Mouse (Mus musculus) ovary, postnatal 14 days (tissue): ENCODE measurements around the gene Zbtb16.

ENCODE experiments used
- DNase-seq: peaks from one replicate; pipeline ENCODE4 v3.0.0; 2022; ENCODE audit warnings: low spot score

The Zbtb16 gene

GRCm38 (mm10) chr9:48744451-48744850 lies 91.6 kb downstream of the Zbtb16 start:
- no peak for DNase-seq

- no peak for DNase-seq
Measured at GRCm38 (mm10) chr9:48743338-48744285, 92.4 kb downstream of the Zbtb16 start.

GRCm38 (mm10) chr9:48742150-48742549 lies 93.9 kb downstream of the Zbtb16 start:
- DNase-seq: no peak

- no peak for DNase-seq
Measured at GRCm38 (mm10) chr9:48741433-48742077, 94.5 kb downstream of the Zbtb16 start.

- DNase-seq: no peak
Measured at GRCm38 (mm10) chr9:48740732-48741255, 95.2 kb downstream of the Zbtb16 start.

- peak; percentile 94 for DNase-seq
Measured at GRCm38 (mm10) chr9:48740098-48740505, 95.9 kb downstream of the Zbtb16 start.

GRCm38 (mm10) chr9:48738795-48739476 lies 97.1 kb downstream of the Zbtb16 start:
- DNase-seq: no peak

- no peak for DNase-seq
Measured at GRCm38 (mm10) chr9:48737911-48738310, 98.1 kb downstream of the Zbtb16 start.

- peak; percentile 75 for DNase-seq
Measured at GRCm38 (mm10) chr9:48737210-48737850, 98.7 kb downstream of the Zbtb16 start.

- no peak for DNase-seq
Measured at GRCm38 (mm10) chr9:48736361-48737209, 99.4 kb downstream of the Zbtb16 start.

- no peak for DNase-seq
Measured at GRCm38 (mm10) chr9:48735466-48736312, 100.3 kb downstream of the Zbtb16 start.

- no peak for DNase-seq
Measured at GRCm38 (mm10) chr9:48734725-48735465, 101.1 kb downstream of the Zbtb16 start.

GRCm38 (mm10) chr9:48733817-48734544 lies 102.0 kb downstream of the Zbtb16 start:
- DNase-seq: no peak

GRCm38 (mm10) chr9:48733083-48733482 lies 102.9 kb downstream of the Zbtb16 start:
- DNase-seq: no peak

GRCm38 (mm10) chr9:48731651-48732536 lies 104.1 kb downstream of the Zbtb16 start:
- DNase-seq: no peak

- no peak for DNase-seq
Measured at GRCm38 (mm10) chr9:48730446-48730979, 105.5 kb downstream of the Zbtb16 start.

- no peak for DNase-seq
Measured at GRCm38 (mm10) chr9:48729471-48729870, 106.6 kb downstream of the Zbtb16 start.
